In the genomic region with DNA sequence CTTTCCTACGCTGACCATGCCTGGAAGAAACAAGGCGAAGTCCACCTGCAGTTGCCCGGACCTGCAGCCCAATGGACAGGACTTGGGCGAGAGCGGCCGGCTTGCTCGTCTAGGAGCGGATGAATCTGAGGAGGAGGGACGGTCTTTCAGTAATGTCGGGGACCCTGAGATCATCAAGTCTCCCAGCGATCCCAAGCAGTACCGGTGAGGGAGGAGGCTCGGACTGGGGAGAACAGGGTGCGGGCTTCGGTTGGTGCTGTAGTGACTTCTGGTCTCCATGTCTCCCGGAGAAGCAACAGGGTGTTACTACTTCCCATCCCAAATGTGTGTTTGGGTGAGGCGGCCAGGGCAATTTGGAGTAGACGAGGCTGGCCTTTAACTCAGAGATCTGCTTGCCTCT, we compare ENCODE assay signal across 8 mouse cellular contexts. TPM values are rescaled to one million over a fixed set of nuclear protein-coding genes. Genes with fewer than 3 reads are reported as not detected.
A peak's percentile ranks its signal among the peaks of the same experiment; 100 is the strongest.
DNase-seq lines count a peak whose midpoint lies in the region; ATAC-seq and TF ChIP-seq lines count a peak whose summit lies in the region.

No protein-coding gene starts in this region.

- H3K4me3 ChIP-seq in left cerebral cortex, adult 2 months, result peak overlapping the region; percentile 58
- H3K4me3 ChIP-seq in hindbrain, embryonic 10.5 days, result peak overlapping the region; percentile 89

- WGBS in hindbrain, embryonic 10.5 days, result under 1% methylated on average over 18 of the region's 18 CpGs

- no peak for TF ChIP-seq CTCF in left cerebral cortex, adult 2 months (IDR thresholded peaks at IDR 0.05)

- no peak for DNase-seq in left cerebral cortex, adult 2 months (ENCODE audit: extremely low spot score in 1 of 2, low spot score in 2 of 2)
- DNase-seq in left cerebral cortex, postnatal 14 days (ENCODE audit: low spot score in 2 of 2), result no peak
- peak; percentile 42 for DNase-seq in c-Kit-positive CD71-positive TER-119-positive erythroid progenitor cells, embryonic 14.5 days (ENCODE audit: low spot score)
- DNase-seq in hindbrain, embryonic 10.5 days (ENCODE audit: low spot score), result no peak
- DNase-seq in MN1 (ENCODE audit: low spot score), result no peak
- no peak for DNase-seq in left cerebral cortex, adult 18-20 months (ENCODE audit: low spot score in 2 of 2)
- no peak for DNase-seq in kidney, postnatal 25 days

- H3K36me3 ChIP-seq in hindbrain, embryonic 10.5 days, result peaks cover 22% of the 10 kb centered on the region

- H3K27ac ChIP-seq in left cerebral cortex, adult 2 months, result peak overlapping the region; percentile 92
- peak overlapping the region; percentile 93 for H3K27ac ChIP-seq in hindbrain, embryonic 10.5 days

- no peaks in the 10 kb centered on the region for H3K9me3 ChIP-seq in hindbrain, embryonic 10.5 days

- intact Hi-C loops in left cerebral cortex, adult 2 months (cut with DNase I), result no loop called here
- intact Hi-C loops in left cerebral cortex, postnatal 14 days (cut with DNase I), result no loop called here

- peaks cover 22% of the 10 kb centered on the region for H3K4me1 ChIP-seq in hindbrain, embryonic 10.5 days (replicated peaks)

- no peaks in the 10 kb centered on the region for H3K27me3 ChIP-seq in hindbrain, embryonic 10.5 days (ENCODE audit: insufficient read depth, poor library complexity, severe bottlenecking)

- peak; percentile 48 for ATAC-seq in megakaryocyte-erythroid progenitor cell, adult 5-6 weeks (replicated peaks; ENCODE audit: low FRiP score, low TSS enrichment, poor library complexity, severe bottlenecking)

RNA-seq across cellular contexts. Expression of gene Nrd1, which starts 0.5 kb away (rescaled TPM):
- 100 to 1,000 TPM; 137 to 158 TPM for total RNA-seq in left cerebral cortex, adult 2 months (2021)
- 100 to 1,000 TPM; 127 to 150 TPM for total RNA-seq in left cerebral cortex, postnatal 14 days (2021)
- 67.0 and 69.2 TPM in 2 replicates for polyA plus RNA-seq in hindbrain, embryonic 10.5 days (2016; fragmentation: Nextera tagmentation; extraction: Ambion mirVana)
- total RNA-seq in megakaryocyte-erythroid progenitor cell, adult 5-6 weeks (2014; fragmentation: Nextera tagmentation), result 99.7 and 124 TPM in 2 replicates
- total RNA-seq in megakaryocyte-erythroid progenitor cell, adult 5-6 weeks (2017), result 74.9 and 105 TPM in 2 replicates
- total RNA-seq in left cerebral cortex, adult 18-20 months (2021), result 100 to 1,000 TPM; 126 to 140 TPM
